Comparison of ENCODE assay signal across 15 mouse cellular contexts in the genomic region with DNA sequence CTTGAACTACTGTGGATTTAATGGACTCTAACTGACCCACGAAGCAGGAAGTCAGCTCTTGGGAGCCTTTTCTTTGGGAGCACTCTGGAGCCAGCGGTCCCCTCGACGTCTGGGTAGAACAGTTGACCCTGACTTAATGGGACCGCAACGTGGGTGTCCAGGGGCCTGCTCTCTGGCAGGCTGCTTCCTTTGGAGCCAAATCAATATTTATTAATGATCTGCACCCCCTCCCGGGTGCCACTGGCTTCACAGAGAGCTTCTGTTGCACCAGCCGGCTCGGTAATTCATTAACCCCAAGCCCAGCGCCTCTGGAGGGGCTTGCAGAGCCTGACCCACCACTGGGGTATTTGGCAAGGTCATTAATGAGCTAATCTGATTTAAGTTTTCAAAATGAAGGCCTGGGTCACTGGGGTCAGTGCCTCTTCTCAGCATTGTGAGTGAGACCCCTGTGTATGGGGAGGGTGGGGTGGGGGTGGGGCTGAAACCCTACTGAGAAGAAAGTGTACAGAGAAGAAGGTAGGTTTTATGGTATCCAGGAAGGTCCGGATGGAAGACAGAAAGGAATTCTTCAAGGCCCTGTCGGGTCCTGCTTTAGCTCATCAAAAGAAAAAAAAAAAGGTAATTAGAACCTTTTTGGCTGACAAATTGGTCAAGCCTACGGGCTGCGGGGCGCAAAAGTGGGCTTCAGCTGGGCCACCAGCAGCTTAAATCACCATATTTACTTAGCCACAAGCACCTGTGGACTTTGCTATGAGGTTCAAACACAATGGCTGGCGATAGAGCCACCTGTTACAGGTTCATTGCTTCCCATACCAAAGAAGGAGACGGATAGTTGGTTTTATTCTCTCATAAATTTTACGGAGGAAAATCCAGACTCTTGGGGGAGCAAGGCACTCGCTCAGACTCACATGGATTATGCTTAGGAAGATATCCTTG. TPM values are rescaled to one million over a fixed set of nuclear protein-coding genes. Genes with fewer than 3 reads are reported as not detected.
DNase-seq lines count a peak whose midpoint lies in the region; ATAC-seq and TF ChIP-seq lines count a peak whose summit lies in the region.
"Had no signal": no experiment of that assay in that cellular context is flagged by ENCODE, and none has a peak within 500 bp of the region (broad histone marks: within the 10 kb centered on the region; RNA-seq: fewer than 3 reads in every experiment).

No protein-coding gene starts in this region.

- ATAC-seq in forebrain, embryonic 15.5 days (replicated peaks), result no peak
- peak; percentile 73 for ATAC-seq in midbrain, embryonic 11.5 days (ENCODE audit: low FRiP score)
- no peak for ATAC-seq in midbrain, postnatal 0 days (ENCODE audit: low FRiP score)
- peak; percentile 74 for ATAC-seq in liver, embryonic 13.5 days (ENCODE audit: low read depth)
- ATAC-seq in stomach, postnatal 0 days (ENCODE audit: low FRiP score, low TSS enrichment), result 0 out of 2 replicates have a peak, but pooled peaks have one; percentile 24

- H3K4me2 ChIP-seq in forebrain, embryonic 15.5 days (replicated peaks), result no peak overlapping the region
- no peak overlapping the region for H3K4me2 ChIP-seq in midbrain, embryonic 11.5 days
- H3K4me2 ChIP-seq in midbrain, postnatal 0 days (ENCODE audit: low read depth, low read length, poor library complexity, severe bottlenecking), result no peak overlapping the region
- 0 out of 2 replicates have a peak overlapping the region, but pooled peaks have one; percentile 10 for H3K4me2 ChIP-seq in liver, embryonic 13.5 days
- no peak overlapping the region for H3K4me2 ChIP-seq in stomach, postnatal 0 days (replicated peaks; ENCODE audit: low read depth)
- H3K4me2 ChIP-seq: hindbrain, embryonic 12.5 days had no signal

- DNase-seq in forebrain, embryonic 10.5 days (ENCODE audit: extremely low spot score, low spot score), result peak; percentile 23
- DNase-seq in midbrain, embryonic 11.5 days (ENCODE audit: low spot score, missing footprints), result no peak
- DNase-seq in midbrain, postnatal 0 days (ENCODE audit: low spot score), result no peak
- DNase-seq in liver, embryonic 13.5 days, result no peak
- DNase-seq in stomach, postnatal 0 days (ENCODE audit: low spot score), result no peak
- no peak for DNase-seq in heart, adult 8-10 months (ENCODE audit: low spot score)
- no peak for DNase-seq in layer of hippocampus, adult 8-10 months (ENCODE audit: low spot score in 2 of 2)
- DNase-seq: adrenal gland, postnatal 14 days; cerebellum, postnatal 14 days; thymus, postnatal 14 days had no signal

- 33% methylated on average over 19 of the region's 19 CpGs for WGBS in forebrain, embryonic 10.5 days
- 31% methylated on average over 19 of the region's 19 CpGs for WGBS in forebrain, embryonic 15.5 days
- 34% methylated on average over 19 of the region's 19 CpGs for whole genome bisulfite sequencing in midbrain, embryonic 11.5 days
- 41% methylated on average over 19 of the region's 19 CpGs for WGBS in midbrain, postnatal 0 days
- 54% methylated on average over 19 of the region's 19 CpGs for WGBS in liver, embryonic 13.5 days (ENCODE audit: insufficient replicate concordance)
- 41% methylated on average over 19 of the region's 19 CpGs for WGBS in stomach, postnatal 0 days

- no peaks in the 10 kb centered on the region for H3K36me3 ChIP-seq in forebrain, embryonic 10.5 days (replicated peaks)
- no peaks in the 10 kb centered on the region for H3K36me3 ChIP-seq in forebrain, embryonic 15.5 days
- no peaks in the 10 kb centered on the region for H3K36me3 ChIP-seq in midbrain, embryonic 11.5 days (ENCODE audit: control insufficient read depth, insufficient read depth, low read length)
- H3K36me3 ChIP-seq in midbrain, postnatal 0 days (ENCODE audit: insufficient read depth, low read length), result no peaks in the 10 kb centered on the region
- H3K36me3 ChIP-seq in liver, embryonic 13.5 days, result no peaks in the 10 kb centered on the region
- H3K36me3 ChIP-seq in stomach, postnatal 0 days (ENCODE audit: control insufficient read depth, insufficient read depth, low read length), result no peaks in the 10 kb centered on the region
- H3K36me3 ChIP-seq: heart, embryonic 10.5 days; hindbrain, embryonic 12.5 days had no signal

- no peak overlapping the region for H3K4me3 ChIP-seq in forebrain, embryonic 10.5 days
- no peak overlapping the region for H3K4me3 ChIP-seq in forebrain, embryonic 15.5 days
- no peak overlapping the region for H3K4me3 ChIP-seq in midbrain, embryonic 11.5 days (ENCODE audit: low read depth, low read length)
- H3K4me3 ChIP-seq in midbrain, postnatal 0 days (ENCODE audit: low read depth, low read length), result no peak overlapping the region
- H3K4me3 ChIP-seq in liver, embryonic 13.5 days (replicated peaks), result no peak overlapping the region
- H3K4me3 ChIP-seq in stomach, postnatal 0 days (ENCODE audit: low read depth, low read length), result no peak overlapping the region
- H3K4me3 ChIP-seq: heart, embryonic 10.5 days; hindbrain, embryonic 12.5 days; megakaryocyte, embryonic 14.5 days had no signal

- peaks cover 100% of the 10 kb centered on the region for H3K27me3 ChIP-seq in forebrain, embryonic 10.5 days (ENCODE audit: poor library complexity, severe bottlenecking)
- H3K27me3 ChIP-seq in forebrain, embryonic 15.5 days, result peaks cover 3% of the 10 kb centered on the region; the same call in 1 of the 2 replicates
- H3K27me3 ChIP-seq in midbrain, embryonic 11.5 days (ENCODE audit: control insufficient read depth, insufficient read depth, low read length), result peaks cover 2% of the 10 kb centered on the region; the same call in 1 of the 2 replicates
- no peaks in the 10 kb centered on the region for H3K27me3 ChIP-seq in midbrain, postnatal 0 days (ENCODE audit: insufficient read depth, low read length)
- no peaks in the 10 kb centered on the region for H3K27me3 ChIP-seq in liver, embryonic 13.5 days
- H3K27me3 ChIP-seq in stomach, postnatal 0 days (ENCODE audit: control insufficient read depth, insufficient read depth, low read length), result no peaks in the 10 kb centered on the region
- H3K27me3 ChIP-seq: hindbrain, embryonic 12.5 days; megakaryocyte, embryonic 14.5 days had no signal

- no peak overlapping the region for H3K27ac ChIP-seq in forebrain, embryonic 10.5 days
- no peak overlapping the region for H3K27ac ChIP-seq in forebrain, embryonic 15.5 days (replicated peaks)
- H3K27ac ChIP-seq in midbrain, embryonic 11.5 days (ENCODE audit: low read depth, low read length), result no peak overlapping the region
- H3K27ac ChIP-seq in midbrain, postnatal 0 days (ENCODE audit: low read depth, low read length), result no peak overlapping the region
- peak overlapping the region; percentile 64 for H3K27ac ChIP-seq in liver, embryonic 13.5 days
- H3K27ac ChIP-seq in stomach, postnatal 0 days (replicated peaks), result no peak overlapping the region
- H3K27ac ChIP-seq: heart, embryonic 10.5 days; hindbrain, embryonic 12.5 days had no signal

- no peaks in the 10 kb centered on the region for H3K9me3 ChIP-seq in forebrain, embryonic 10.5 days
- no peaks in the 10 kb centered on the region for H3K9me3 ChIP-seq in forebrain, embryonic 15.5 days
- no peaks in the 10 kb centered on the region for H3K9me3 ChIP-seq in midbrain, embryonic 11.5 days (ENCODE audit: control insufficient read depth, low read length)
- H3K9me3 ChIP-seq in midbrain, postnatal 0 days (ENCODE audit: low read length), result no peaks in the 10 kb centered on the region
- H3K9me3 ChIP-seq in liver, embryonic 13.5 days (replicated peaks), result no peaks in the 10 kb centered on the region
- no peaks in the 10 kb centered on the region for H3K9me3 ChIP-seq in stomach, postnatal 0 days (ENCODE audit: control insufficient read depth, low read length)
- H3K9me3 ChIP-seq: heart, embryonic 10.5 days; hindbrain, embryonic 12.5 days; megakaryocyte, embryonic 14.5 days had no signal

- no peak for TF ChIP-seq CTCF in midbrain, postnatal 0 days (IDR thresholded peaks at IDR 0.05)
- no peak for TF ChIP-seq CTCF in stomach, postnatal 0 days (IDR thresholded peaks at IDR 0.05; ENCODE audit: low read depth)

- H3K4me1 ChIP-seq in forebrain, embryonic 10.5 days, result peaks cover 30% of the 10 kb centered on the region
- no peaks in the 10 kb centered on the region for H3K4me1 ChIP-seq in forebrain, embryonic 15.5 days
- peaks cover 6% of the 10 kb centered on the region for H3K4me1 ChIP-seq in midbrain, embryonic 11.5 days (ENCODE audit: control insufficient read depth, insufficient read depth, low read length)
- H3K4me1 ChIP-seq in midbrain, postnatal 0 days (ENCODE audit: insufficient read depth, low read length), result no peaks in the 10 kb centered on the region
- H3K4me1 ChIP-seq in liver, embryonic 13.5 days (replicated peaks), result 0 out of 2 replicates have a peak, but pooled peaks cover 3% of the 10 kb centered on the region
- H3K4me1 ChIP-seq in stomach, postnatal 0 days (replicated peaks; ENCODE audit: control insufficient read depth, insufficient read depth), result no peaks in the 10 kb centered on the region
- H3K4me1 ChIP-seq: heart, embryonic 10.5 days; hindbrain, embryonic 12.5 days; megakaryocyte, embryonic 14.5 days had no signal

- TF ChIP-seq EP300 in stomach, postnatal 0 days (optimal IDR thresholded peaks at IDR 0.05), result no peak

- no peak overlapping the region for H3K9ac ChIP-seq in forebrain, embryonic 15.5 days (replicated peaks)
- H3K9ac ChIP-seq in midbrain, embryonic 11.5 days (ENCODE audit: low read length), result no peak overlapping the region
- H3K9ac ChIP-seq in midbrain, postnatal 0 days (replicated peaks; ENCODE audit: low read length, poor library complexity, severe bottlenecking), result no peak overlapping the region
- H3K9ac ChIP-seq in liver, embryonic 13.5 days, result no peak overlapping the region
- H3K9ac ChIP-seq in stomach, postnatal 0 days (ENCODE audit: low read length), result no peak overlapping the region
- H3K9ac ChIP-seq: hindbrain, embryonic 12.5 days had no signal

RNA-seq across cellular contexts. Expression of gene Pah, which starts 25.0 kb away (rescaled TPM):
- polyA plus RNA-seq in forebrain, embryonic 10.5 days (2016; fragmentation: Nextera tagmentation; extraction: Ambion mirVana), result not detected in 2 replicates
- polyA plus RNA-seq in forebrain, embryonic 15.5 days (2015; fragmentation: Nextera tagmentation; extraction: Ambion mirVana), result not detected in 2 replicates
- polyA plus RNA-seq in midbrain, embryonic 11.5 days (2014; fragmentation: Nextera tagmentation; extraction: Ambion mirVana), result 0.15 TPM in 1 of 2 replicates, not detected in the other
- total RNA-seq in midbrain, postnatal 0 days (2014; rRNA removed), result not detected in 2 replicates
- 0.09 and 0.18 TPM in 2 replicates for polyA plus RNA-seq in midbrain, postnatal 0 days (2015; fragmentation: Nextera tagmentation; extraction: Ambion mirVana)
- 28.5 and 36.6 TPM in 2 replicates for polyA plus RNA-seq in liver, embryonic 13.5 days (2015; fragmentation: Nextera tagmentation; extraction: Ambion mirVana)
- 0.17 and 0.36 TPM in 2 replicates for polyA plus RNA-seq in stomach, postnatal 0 days (2015; fragmentation: Nextera tagmentation; extraction: Ambion mirVana)
- 10 to 100 TPM; 42.2 to 72.8 (median 45.1) TPM for total RNA-seq in heart, adult 8-10 months (2022)
- not detected for total RNA-seq in layer of hippocampus, adult 8-10 months (2022)
- polyA plus RNA-seq: hindbrain, embryonic 12.5 days had no signal

RNA-seq across cellular contexts. Expression of gene Ascl1, which starts 53.1 kb away (rescaled TPM):
- polyA plus RNA-seq in forebrain, embryonic 10.5 days (2016; fragmentation: Nextera tagmentation; extraction: Ambion mirVana), result 15.6 and 17.3 TPM in 2 replicates
- polyA plus RNA-seq in forebrain, embryonic 15.5 days (2015; fragmentation: Nextera tagmentation; extraction: Ambion mirVana), result 24.2 and 25.8 TPM in 2 replicates
- polyA plus RNA-seq in midbrain, embryonic 11.5 days (2014; fragmentation: Nextera tagmentation; extraction: Ambion mirVana), result 94.5 and 95.2 TPM in 2 replicates
- total RNA-seq in midbrain, postnatal 0 days (2014; rRNA removed), result 9.2 and 16.3 TPM in 2 replicates
- 2.5 and 2.8 TPM in 2 replicates for polyA plus RNA-seq in midbrain, postnatal 0 days (2015; fragmentation: Nextera tagmentation; extraction: Ambion mirVana)
- polyA plus RNA-seq in liver, embryonic 13.5 days (2015; fragmentation: Nextera tagmentation; extraction: Ambion mirVana), result 0.07 TPM in 1 of 2 replicates, not detected in the other
- polyA plus RNA-seq in stomach, postnatal 0 days (2015; fragmentation: Nextera tagmentation; extraction: Ambion mirVana), result 1.5 and 2.4 TPM in 2 replicates
- total RNA-seq in heart, adult 8-10 months (2022), result not detected
- total RNA-seq in layer of hippocampus, adult 8-10 months (2022), result 1 to 10 TPM; 5.0 to 7.2 (median 6.2) TPM
- polyA plus RNA-seq: spleen, adult 2 months had no signal

Comparison
In these comparisons a context has a peak if more than half of its experiments do, and no peak if none do; other contexts are left out.
1. ATAC-seq: peak in midbrain, embryonic 11.5 days (single experiment), liver, embryonic 13.5 days (single experiment) and stomach, postnatal 0 days (single experiment); none in forebrain, embryonic 15.5 days (single experiment) and midbrain, postnatal 0 days (single experiment).
2. RNA of gene Pah, which starts 25.0 kb away (polyA plus RNA-seq): 28.5 to 36.6 TPM in liver, embryonic 13.5 days; 0.17 to 0.36 TPM in stomach, postnatal 0 days, 0.15 TPM in midbrain, embryonic 11.5 days, 0.09 to 0.18 TPM in midbrain, postnatal 0 days, not detected in forebrain, embryonic 10.5 days and not detected in forebrain, embryonic 15.5 days; every median in the first group is over 10 times any median in the second.